Mouse (Mus musculus): ENCODE data around the gene Alx3. TPM values are rescaled to one million over a fixed set of nuclear protein-coding genes. Genes with fewer than 3 reads are reported as not detected.

The Alx3 gene
- total RNA-seq, 2 experiments from 2014 or later, result not detected

Other genes with a start within 250 kb of the Alx3 start
- not detected in 2 replicates for gene Kcnc4, start 135.5 kb upstream of the Alx3 start, total RNA-seq (2015; ENCODE audit: low replicate concordance)
- gene Kcnc4, start 135.5 kb upstream of the Alx3 start, total RNA-seq (2017; ENCODE audit: low replicate concordance), result not detected in 2 replicates
- gene Slc6a17, start 77.0 kb upstream of the Alx3 start, total RNA-seq (2015; ENCODE audit: low replicate concordance), result not detected in 2 replicates
- gene Slc6a17, start 77.0 kb upstream of the Alx3 start, total RNA-seq (2017; ENCODE audit: low replicate concordance), result not detected in 2 replicates
- gene Ubl4b, start 40.0 kb upstream of the Alx3 start, total RNA-seq (2015; ENCODE audit: low replicate concordance), result not detected in 2 replicates
- gene Ubl4b, start 40.0 kb upstream of the Alx3 start, total RNA-seq (2017; ENCODE audit: low replicate concordance), result not detected in 2 replicates
- not detected in 2 replicates for gene Gm10961, start 36.3 kb downstream of the Alx3 start, total RNA-seq (2015; ENCODE audit: low replicate concordance)
- not detected in 2 replicates for gene Gm10961, start 36.3 kb downstream of the Alx3 start, total RNA-seq (2017; ENCODE audit: low replicate concordance)
- 6.5 and 9.6 TPM in 2 replicates for gene Strip1, start 36.7 kb downstream of the Alx3 start, total RNA-seq (2015; ENCODE audit: low replicate concordance)
- gene Strip1, start 36.7 kb downstream of the Alx3 start, total RNA-seq (2017; ENCODE audit: low replicate concordance), result 2.6 and 4.8 TPM in 2 replicates
- 34.6 and 38.6 TPM in 2 replicates for gene Ahcyl1, start 101.5 kb downstream of the Alx3 start, total RNA-seq (2015; ENCODE audit: low replicate concordance)
- gene Ahcyl1, start 101.5 kb downstream of the Alx3 start, total RNA-seq (2017; ENCODE audit: low replicate concordance), result 29.4 and 33.7 TPM in 2 replicates
- gene Csf1, start 165.4 kb downstream of the Alx3 start, total RNA-seq (2015; ENCODE audit: low replicate concordance), result 6.5 and 9.6 TPM in 2 replicates
- 1.1 and 1.2 TPM in 2 replicates for gene Csf1, start 165.4 kb downstream of the Alx3 start, total RNA-seq (2017; ENCODE audit: low replicate concordance)